Mouse (Mus musculus) liver, adult 2 months (tissue): ENCODE results near the gene Pla2g16. TPM values are rescaled to one million over a fixed set of nuclear protein-coding genes. Genes with fewer than 3 reads are reported as not detected.

Experiments used
- DNase-seq: peaks from one replicate; pipeline ENCODE4 v3.0.0-alpha.2; 2011; ENCODE audit warnings: low read depth, low spot score; ENCODE audit errors: extremely low read depth
- H3K27ac ChIP-seq: fragments of 200-500 bp; replicated peaks from 2 replicates; pipeline ENCODE4 v1.5.1; 2012; ENCODE audit warnings: low read depth, mild to moderate bottlenecking, control low read depth, inconsistent platforms, low read length; ENCODE audit not compliant: insufficient read depth
- H3K27me3 ChIP-seq: fragments of 200-500 bp; 2 replicates; pipeline ENCODE4 v1.6.1; 2012; ENCODE audit warnings: mild to moderate bottlenecking, moderate library complexity, low read length, inconsistent platforms; ENCODE audit not compliant: control insufficient read depth, insufficient read depth
- H3K36me3 ChIP-seq: fragments of 200-500 bp; 2 replicates; pipeline ENCODE4 v1.6.1; 2012; ENCODE audit warnings: low read length, inconsistent platforms; ENCODE audit not compliant: control insufficient read depth, insufficient read depth
- H3K4me1 ChIP-seq: fragments of 200-500 bp; 2 replicates; pipeline ENCODE4 v1.6.1; 2011; ENCODE audit warnings: low read length; ENCODE audit not compliant: control insufficient read depth, insufficient read depth
- H3K4me3 ChIP-seq: fragments of 200-500 bp; 2 replicates; pipeline ENCODE4 v1.5.1; 2011; ENCODE audit warnings: low read depth, mild to moderate bottlenecking, control low read depth, low read length, moderate library complexity; ENCODE audit not compliant: insufficient read depth
- H3K79me2 ChIP-seq: fragments of 200-500 bp; 2 replicates; pipeline ENCODE4 v1.6.1; 2012; ENCODE audit warnings: inconsistent platforms, mild to moderate bottlenecking, low read length, moderate library complexity; ENCODE audit not compliant: control insufficient read depth, insufficient read depth
- H3K9ac ChIP-seq: fragments of 200-500 bp; 2 replicates; pipeline ENCODE4 v1.6.1; 2012; ENCODE audit warnings: low read depth, mild to moderate bottlenecking, control low read depth, inconsistent platforms, low read length
- CTCF ChIP-seq: fragments of 200-500 bp; IDR thresholded peaks from 2 replicates; pipeline ENCODE4 v1.5.1; 2011; ENCODE audit warnings: low read depth, low read length, control low read depth
- POLR2A ChIP-seq: fragments of 200-500 bp; IDR thresholded peaks from 2 replicates; pipeline ENCODE4 v1.6.1; 2011; ENCODE audit warnings: low read length, control low read depth; ENCODE audit not compliant: insufficient read depth; ENCODE audit errors: extremely low read depth
- WGBS: fragments of 180-500 bp; shearing (Covaris S2); methylation state at CpG from one replicate; pipeline ENCODE4 v1.1.7; 2018; 5-methylcytosine and 5-hydroxymethylcytosine counted together
- polyA plus RNA-seq: library from polyadenylated mRNA; depleted of rRNA; stranded (reverse); fragments of >200 nt; gene quantifications from 2 replicates; pipeline ENCODE4 v1.2.3, GENCODE M21; 2012
- total RNA-seq: library from RNA; depleted of rRNA; stranded (reverse); fragments of >200 nt; gene quantifications from 2 replicates; pipeline ENCODE4 v1.2.3, GENCODE M21; 2014

Gene Pla2g16
- total and polyA plus RNA-seq, 2 experiments: 6.5 to 9.7 TPM

DNA sequence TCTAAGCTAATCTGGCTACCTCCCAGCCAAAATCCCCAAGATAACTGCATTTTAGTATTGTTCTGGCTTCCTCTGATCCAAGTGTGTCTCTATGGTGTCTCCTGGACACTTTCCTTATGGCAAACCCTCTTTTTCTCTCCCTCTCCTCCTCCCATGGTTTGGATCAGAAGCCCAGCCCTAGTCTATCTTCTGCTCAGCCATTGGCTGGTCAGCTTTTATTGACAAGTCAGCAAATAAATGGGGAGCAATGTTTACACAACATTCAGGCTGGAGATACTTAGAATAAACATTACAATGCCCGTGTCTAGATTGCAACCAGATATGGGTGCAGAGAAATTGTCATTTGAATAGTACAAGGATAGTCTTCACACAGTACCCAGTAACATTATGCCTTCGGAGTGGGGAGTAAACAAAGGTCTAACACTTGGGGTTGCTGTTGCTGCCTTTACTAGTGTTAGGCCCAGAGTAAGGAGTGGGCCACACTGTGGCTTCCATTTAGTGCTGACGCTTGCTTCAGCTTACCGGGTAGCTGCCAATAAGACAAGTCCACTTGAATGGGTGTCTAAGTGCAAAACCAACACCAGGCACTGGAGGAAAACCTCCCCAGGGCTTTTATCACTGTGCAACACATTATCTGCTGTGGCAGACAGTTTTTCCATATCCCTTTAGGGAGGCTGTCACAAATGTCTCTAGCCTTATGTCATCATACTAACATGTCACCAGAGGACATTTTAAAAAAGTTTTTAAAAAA lies 5.5 kb upstream of the Pla2g16 start:
- DNase-seq: peak; percentile 48
- H3K27ac ChIP-seq: no peak overlapping the region
- WGBS: 33% methylated on average over 4 of the region's 4 CpGs

DNA sequence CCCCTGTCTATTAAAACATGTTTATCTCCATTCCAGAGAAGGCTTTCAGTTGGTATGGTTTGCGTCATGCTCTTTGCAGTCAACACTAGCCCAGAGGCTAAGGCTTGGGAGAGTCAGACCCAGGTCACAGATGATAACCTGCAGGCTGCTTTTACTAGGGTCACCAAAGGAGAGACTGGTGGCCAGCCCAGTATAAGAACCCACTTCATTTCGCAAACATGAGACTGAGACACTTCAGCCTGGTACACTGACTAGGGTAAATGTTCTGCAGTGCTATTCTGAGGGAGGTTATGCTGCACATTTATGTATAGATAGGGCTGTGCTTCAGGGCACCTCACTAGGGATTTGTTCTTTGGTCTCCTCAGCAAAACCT lies 5.0 kb upstream of the Pla2g16 start:
- H3K4me3 ChIP-seq: no peak overlapping the region
- TF ChIP-seq CTCF (no peak), POLR2A (no peak)
- no peaks in the 10 kb centered on the region for H3K79me2 ChIP-seq
- WGBS: 87% methylated on average over 2 of the region's 2 CpGs
- H3K27me3 ChIP-seq: no peaks in the 10 kb centered on the region
- H3K9ac ChIP-seq: no peak overlapping the region
- no peak for DNase-seq
- H3K4me1 ChIP-seq: peaks cover 2% of the 10 kb centered on the region; the same call in 1 of the 2 replicates
- H3K36me3 ChIP-seq: no peaks in the 10 kb centered on the region
- no peak overlapping the region for H3K27ac ChIP-seq

More for the DNA sequence above, 5.5 kb upstream of the Pla2g16 start:
- TF ChIP-seq POLR2A: no peak
- TF ChIP-seq CTCF: no peak
- Histone ChIP-seq H3K9ac (no peak overlapping the region), H3K27me3 (no peaks in the 10 kb centered on the region), H3K79me2 (no peaks in the 10 kb centered on the region), H3K4me1 (peaks cover 2% of the 10 kb centered on the region; the same call in 1 of the 2 replicates), H3K4me3 (no peak overlapping the region), H3K36me3 (no peaks in the 10 kb centered on the region)

DNA sequence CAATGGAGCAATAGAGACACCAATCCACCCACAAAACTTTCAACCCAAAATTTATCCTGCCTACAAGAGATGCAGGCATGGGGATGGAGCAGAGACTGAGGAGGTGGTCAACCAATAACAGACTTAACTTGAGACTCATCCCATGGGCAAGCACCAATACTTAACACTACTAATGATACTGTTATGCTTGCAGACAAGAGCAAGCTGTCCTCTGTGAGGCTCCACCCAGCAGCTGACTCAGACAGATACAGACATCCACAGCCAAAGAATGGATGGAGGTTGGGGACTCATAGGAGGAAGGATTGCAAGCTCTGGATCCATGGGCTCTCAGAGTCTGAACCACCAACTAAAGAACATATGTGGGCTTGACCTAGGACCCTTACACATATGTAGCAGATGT lies 3.8 kb upstream of the Pla2g16 start:
- Histone ChIP-seq H3K79me2 (no peaks in the 10 kb centered on the region), H3K27ac (no peak overlapping the region), H3K4me3 (no peak overlapping the region), H3K4me1 (peaks cover 3% of the 10 kb centered on the region), H3K27me3 (no peaks in the 10 kb centered on the region), H3K36me3 (no peaks in the 10 kb centered on the region), H3K9ac (no peak overlapping the region)
- TF ChIP-seq POLR2A (no peak), CTCF (no peak)
- DNase-seq: no peak

DNA sequence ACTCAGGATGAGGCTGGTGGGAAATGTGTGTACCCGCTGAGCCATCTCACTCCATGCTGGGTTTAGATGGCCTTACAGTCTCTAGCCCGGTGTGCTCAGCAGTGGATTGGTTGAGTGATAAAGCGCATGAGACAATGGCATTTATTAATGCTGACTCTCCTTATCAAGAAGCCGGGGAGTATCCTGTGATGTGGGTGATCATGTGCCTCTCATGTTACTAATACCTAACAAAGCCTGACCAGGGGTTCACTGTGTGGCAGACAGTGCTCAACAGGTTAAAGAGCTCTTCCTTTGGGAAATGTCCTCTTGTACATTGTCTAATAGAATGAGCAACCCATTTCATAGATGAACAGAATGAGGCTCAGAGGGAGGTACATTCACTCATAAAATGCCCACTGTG lies 2.4 kb upstream of the Pla2g16 start:
- Histone ChIP-seq H3K79me2 (no peaks in the 10 kb centered on the region), H3K9ac (no peak overlapping the region), H3K27ac (no peak overlapping the region), H3K4me1 (peaks cover 3% of the 10 kb centered on the region), H3K27me3 (no peaks in the 10 kb centered on the region), H3K36me3 (no peaks in the 10 kb centered on the region), H3K4me3 (no peak overlapping the region)
- 78% methylated on average over 4 of the region's 4 CpGs for WGBS
- DNase-seq: no peak
- TF ChIP-seq POLR2A: no peak

DNA sequence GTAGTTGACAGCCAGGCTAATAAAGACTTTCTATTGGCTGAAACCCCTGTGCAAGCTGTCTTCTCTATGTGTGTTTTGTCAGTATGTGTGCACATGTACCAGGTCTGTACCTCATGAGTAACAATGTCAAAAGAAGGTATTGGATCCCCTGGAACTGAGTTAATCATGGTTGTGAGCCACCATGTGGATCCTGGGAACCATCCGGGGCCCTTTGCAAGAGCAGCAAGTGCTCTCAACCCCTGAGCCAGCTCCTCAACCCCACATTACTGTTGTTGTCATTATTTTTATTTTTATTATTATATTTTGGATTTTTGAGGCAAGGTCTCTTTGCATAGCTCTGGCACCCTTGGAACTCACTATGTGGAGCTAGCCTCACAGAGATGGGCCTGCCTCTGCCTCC lies 618 bp upstream of the Pla2g16 start:
- H3K36me3 ChIP-seq: no peaks in the 10 kb centered on the region
- no peak for DNase-seq
- H3K27ac ChIP-seq: no peak overlapping the region
- H3K9ac ChIP-seq: no peak overlapping the region
- H3K27me3 ChIP-seq: no peaks in the 10 kb centered on the region
- H3K4me3 ChIP-seq: no peak overlapping the region
- no peaks in the 10 kb centered on the region for H3K79me2 ChIP-seq
- WGBS: 100% methylated on average over 1 of the region's 1 CpGs
- H3K4me1 ChIP-seq: peaks cover 3% of the 10 kb centered on the region
- no peak for TF ChIP-seq POLR2A
- TF ChIP-seq CTCF: no peak

DNA sequence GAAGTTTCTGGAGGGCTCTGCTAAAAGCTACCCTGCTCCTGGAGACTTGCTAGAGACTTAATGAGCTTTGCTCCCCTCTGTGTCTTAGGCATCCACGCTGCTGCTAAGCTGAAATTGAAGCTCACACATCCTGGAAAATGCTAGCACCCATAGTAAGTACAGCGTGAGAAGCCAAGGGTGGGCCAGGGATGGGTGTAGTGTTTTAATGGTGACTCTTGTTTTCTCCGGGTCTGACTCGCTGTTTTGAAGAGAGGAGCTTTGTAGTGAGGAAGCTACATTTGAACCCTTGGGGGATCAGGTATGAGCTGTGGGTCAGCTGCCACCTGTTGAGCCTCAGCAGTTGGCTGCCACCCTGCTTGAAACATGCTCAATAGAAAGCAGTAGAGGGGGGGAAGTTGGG lies 585 bp downstream of the Pla2g16 start:
- no peaks in the 10 kb centered on the region for H3K27me3 ChIP-seq
- DNase-seq: no peak
- peak overlapping the region; percentile 53 for H3K9ac ChIP-seq
- WGBS: 10% methylated on average over 4 of the region's 4 CpGs
- no peak overlapping the region for H3K27ac ChIP-seq
- H3K4me3 ChIP-seq: peak overlapping the region; percentile 67
- H3K79me2 ChIP-seq: no peaks in the 10 kb centered on the region
- no peak for TF ChIP-seq CTCF
- no peak for TF ChIP-seq POLR2A
- no peaks in the 10 kb centered on the region for H3K36me3 ChIP-seq
- H3K4me1 ChIP-seq: peaks cover 1% of the 10 kb centered on the region; the same call in 1 of the 2 replicates
